Mouse (Mus musculus) forebrain, postnatal 0 days (tissue): ENCODE measurements around the gene Rap1gap2. TPM values are rescaled to one million over a fixed set of nuclear protein-coding genes. Genes with fewer than 3 reads are reported as not detected.

Experiments used
- ATAC-seq: fragments of 200-750 bp; cut with Nextera tagmentation; 2 replicates; pipeline ENCODE4 v1.8.0; 2017; ENCODE audit warnings: mild to moderate bottlenecking, moderate library complexity
- DNase-seq: peaks from one replicate; pipeline ENCODE4 v3.0.0-alpha.2; 2015
- H3K27ac ChIP-seq: fragments of 300-500 bp; sonication (generic); 2 replicates; pipeline ENCODE4 v1.5.1; 2014; ENCODE audit warnings: low read depth, mild to moderate bottlenecking, antibody characterized with exemption, low read length, moderate library complexity, mixed read lengths
- H3K27me3 ChIP-seq: fragments of 300-500 bp; sonication (generic); 2 replicates; pipeline ENCODE4 v1.6.1; 2014; ENCODE audit warnings: mild to moderate bottlenecking, low read length, mixed read lengths; ENCODE audit not compliant: insufficient read depth
- H3K36me3 ChIP-seq: fragments of 300-500 bp; sonication (generic); 2 replicates; pipeline ENCODE4 v1.6.1; 2014; ENCODE audit warnings: mild to moderate bottlenecking, moderate library complexity; ENCODE audit not compliant: insufficient read depth
- H3K4me1 ChIP-seq: fragments of 300-500 bp; sonication (generic); 2 replicates; pipeline ENCODE4 v1.6.1; 2014; ENCODE audit warnings: antibody characterized with exemption; ENCODE audit not compliant: insufficient read depth
- H3K4me2 ChIP-seq: fragments of 300-500 bp; sonication (generic); 2 replicates; pipeline ENCODE4 v1.6.1; 2014; ENCODE audit warnings: low read depth, mild to moderate bottlenecking, moderate library complexity
- H3K4me3 ChIP-seq: fragments of 300-500 bp; sonication (generic); 2 replicates; pipeline ENCODE4 v1.5.1; 2014; ENCODE audit warnings: low read depth, low read length, mixed read lengths
- H3K9ac ChIP-seq: fragments of 300-500 bp; sonication (generic); 2 replicates; pipeline ENCODE4 v1.6.1; 2014; ENCODE audit warnings: mild to moderate bottlenecking
- H3K9me3 ChIP-seq: fragments of 300-500 bp; sonication (generic); 2 replicates; pipeline ENCODE4 v1.6.1; 2016; ENCODE audit warnings: low read length
- CTCF ChIP-seq: sonication (generic); IDR thresholded peaks from 2 replicates; pipeline ENCODE4 v1.5.1; 2016; ENCODE audit warnings: antibody characterized with exemption, control low read depth, low read depth
- WGBS: fragments of 180-500 bp; shearing (Covaris S2); extraction: QIAGEN DNeasy Blood & Tissue Kit; methylation state at CpG from one replicate; pipeline ENCODE4 v1.1.7; 2014; 5-methylcytosine and 5-hydroxymethylcytosine counted together
- polyA plus RNA-seq: library from polyadenylated mRNA; unstranded; fragments of >200 nt; fragmentation: Nextera tagmentation; extraction: Ambion mirVana; gene quantifications from 2 replicates; pipeline ENCODE4 v1.2.1, GENCODE M21; 2015
- total RNA-seq: library from RNA; depleted of rRNA; stranded (reverse); fragments of >200 nt; gene quantifications from 2 replicates; pipeline ENCODE4 v1.2.3, GENCODE M21; 2014

The Rap1gap2 gene
- total and polyA plus RNA-seq, 2 experiments from 2014 or later = 12.2 to 43.7 TPM

DNA sequence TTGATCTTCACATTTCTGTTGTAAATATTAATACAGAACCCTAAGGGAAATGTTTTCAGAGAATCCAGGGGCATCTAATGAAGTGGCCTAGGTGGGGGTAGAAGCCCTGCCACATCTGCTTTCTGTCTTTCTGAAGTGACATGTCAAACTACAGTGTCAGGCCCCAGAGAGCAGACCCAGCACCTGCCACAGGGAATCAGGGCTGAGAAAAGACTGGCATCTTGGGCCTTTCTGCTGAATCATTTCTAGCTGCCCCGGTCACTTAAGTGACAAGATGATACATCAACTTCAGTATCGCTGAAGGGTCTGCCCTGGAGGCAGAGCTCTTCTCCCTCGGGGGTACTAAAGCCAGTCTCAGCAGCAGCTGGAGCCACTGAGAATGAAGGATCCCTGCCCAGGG is 111.7 kb downstream of the Rap1gap2 start:
- Histone ChIP-seq H3K4me2 (no peak overlapping the region), H3K4me3 (no peak overlapping the region), H3K9ac (no peak overlapping the region), H3K27me3 (no peaks in the 10 kb centered on the region), H3K4me1 (no peaks in the 10 kb centered on the region), H3K9me3 (no peaks in the 10 kb centered on the region), H3K36me3 (no peaks in the 10 kb centered on the region), H3K27ac (no peak overlapping the region)
- ATAC-seq (no peak), DNase-seq (no peak)
- WGBS = 79% methylated on average over 3 of the region's 3 CpGs
- no peak for TF ChIP-seq CTCF

- H3K27ac ChIP-seq = no peak overlapping the region
- H3K4me2 ChIP-seq = no peak overlapping the region
- no peaks in the 10 kb centered on the region for H3K9me3 ChIP-seq
- DNase-seq = no peak
- H3K9ac ChIP-seq = no peak overlapping the region
- H3K27me3 ChIP-seq = no peaks in the 10 kb centered on the region
- WGBS = 97% methylated on average over 3 of the region's 3 CpGs
- no peak for ATAC-seq
- no peak overlapping the region for H3K4me3 ChIP-seq
- TF ChIP-seq CTCF = no peak
- H3K4me1 ChIP-seq = no peaks in the 10 kb centered on the region
- no peaks in the 10 kb centered on the region for H3K36me3 ChIP-seq
Measured at GRCm38 (mm10) chr11:74496581-74496980, 114.1 kb downstream of the Rap1gap2 start.

- Histone ChIP-seq H3K27me3 (no peaks in the 10 kb centered on the region), H3K9me3 (no peaks in the 10 kb centered on the region), H3K36me3 (no peaks in the 10 kb centered on the region), H3K4me2 (no peak overlapping the region), H3K9ac (no peak overlapping the region), H3K4me1 (no peaks in the 10 kb centered on the region), H3K27ac (no peak overlapping the region), H3K4me3 (no peak overlapping the region)
- DNase-seq (no peak), ATAC-seq (no peak)
- no peak for TF ChIP-seq CTCF
- 80% methylated on average over 8 of the region's 8 CpGs for WGBS
Measured at GRCm38 (mm10) chr11:74493936-74494335, 116.8 kb downstream of the Rap1gap2 start.

GRCm38 (mm10) chr11:74493172-74493862 is 117.4 kb downstream of the Rap1gap2 start:
- ATAC-seq (no peak), DNase-seq (no peak)
- H3K4me3 ChIP-seq = no peak overlapping the region
- 77% methylated on average over 11 of the region's 11 CpGs for WGBS
- no peak overlapping the region for H3K27ac ChIP-seq
- H3K36me3 ChIP-seq = no peaks in the 10 kb centered on the region
- TF ChIP-seq CTCF = no peak
- no peaks in the 10 kb centered on the region for H3K27me3 ChIP-seq
- no peak overlapping the region for H3K9ac ChIP-seq
- H3K4me2 ChIP-seq = no peak overlapping the region
- no peaks in the 10 kb centered on the region for H3K4me1 ChIP-seq
- H3K9me3 ChIP-seq = no peaks in the 10 kb centered on the region

DNA sequence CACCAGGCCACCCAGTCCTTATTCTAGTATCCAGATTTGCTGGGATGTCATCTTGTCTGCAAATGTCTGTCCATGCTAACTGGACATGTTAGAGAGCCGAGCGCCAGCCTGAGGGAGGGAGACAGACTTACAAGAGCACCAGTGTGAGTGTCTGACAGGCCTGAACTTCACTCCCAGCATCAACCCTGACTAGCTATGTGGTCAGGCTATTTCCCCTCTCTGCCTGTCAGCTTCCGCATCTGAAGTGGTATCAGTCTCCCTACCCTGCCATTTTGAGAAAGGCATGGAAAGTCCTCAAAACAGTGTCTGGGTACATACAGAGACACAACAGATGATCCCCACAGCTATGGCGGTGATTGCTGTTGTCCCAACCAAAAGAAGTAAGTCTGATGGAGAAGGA is 119.6 kb downstream of the Rap1gap2 start:
- no peak for ATAC-seq
- H3K36me3 ChIP-seq = no peaks in the 10 kb centered on the region
- 86% methylated on average over 4 of the region's 4 CpGs for WGBS

GRCm38 (mm10) chr11:74489239-74489638 is 121.5 kb downstream of the Rap1gap2 start:
- ATAC-seq (no peak), DNase-seq (no peak)
- Histone ChIP-seq H3K9ac (no peak overlapping the region), H3K27me3 (no peaks in the 10 kb centered on the region), H3K36me3 (no peaks in the 10 kb centered on the region), H3K9me3 (no peaks in the 10 kb centered on the region), H3K4me2 (no peak overlapping the region), H3K4me1 (no peaks in the 10 kb centered on the region), H3K27ac (no peak overlapping the region), H3K4me3 (no peak overlapping the region)
- TF ChIP-seq CTCF = no peak
- 72% methylated on average over 5 of the region's 5 CpGs for WGBS

More for the DNA sequence above, 119.6 kb downstream of the Rap1gap2 start:
- Histone ChIP-seq H3K9me3 (no peaks in the 10 kb centered on the region), H3K4me1 (no peaks in the 10 kb centered on the region), H3K9ac (no peak overlapping the region), H3K27ac (no peak overlapping the region), H3K4me2 (no peak overlapping the region), H3K27me3 (no peaks in the 10 kb centered on the region), H3K4me3 (no peak overlapping the region)
- no peak for TF ChIP-seq CTCF
- no peak for DNase-seq

- no peaks in the 10 kb centered on the region for H3K36me3 ChIP-seq
- H3K27me3 ChIP-seq = no peaks in the 10 kb centered on the region
- no peaks in the 10 kb centered on the region for H3K9me3 ChIP-seq
- WGBS = 78% methylated on average over 3 of the region's 3 CpGs
- ATAC-seq = no peak
- no peak overlapping the region for H3K9ac ChIP-seq
- H3K4me3 ChIP-seq = no peak overlapping the region
- no peak for DNase-seq
- H3K4me1 ChIP-seq = no peaks in the 10 kb centered on the region
- no peak for TF ChIP-seq CTCF
- H3K4me2 ChIP-seq = no peak overlapping the region
- H3K27ac ChIP-seq = no peak overlapping the region
Measured at GRCm38 (mm10) chr11:74487952-74488351, 122.8 kb downstream of the Rap1gap2 start.
